Mouse (Mus musculus) CH12.LX (cell line): Measurements from ENCODE around the gene Il17a.

Experiments used
- CHD1 ChIP-seq: IDR thresholded peaks from 2 replicates; pipeline ENCODE4 v1.6.1; 2012; ENCODE audit warnings: low read depth, low read length, improper control_type of control experiment, inconsistent platforms
- CTCF ChIP-seq, 2 experiments: IDR thresholded peaks in 1 of 2; conservative IDR thresholded peaks in 1 of 2; 2 replicates each; pipeline ENCODE4 v1.5.1; 2011 to 2012; ENCODE audit warnings: low read depth in 2 of 2, low read length in 2 of 2, improper control_type of control experiment in 1 of 2, inconsistent platforms in 1 of 2, mild to moderate bottlenecking in 1 of 2, moderate library complexity in 1 of 2
- JUND ChIP-seq: conservative IDR thresholded peaks from 2 replicates; pipeline ENCODE4 v1.6.1; 2011; ENCODE audit warnings: low read depth, low read length, improper control_type of control experiment
- MAX ChIP-seq: IDR thresholded peaks from 2 replicates; pipeline ENCODE4 v1.6.1; 2011; ENCODE audit warnings: low read length, improper control_type of control experiment
- POLR2A ChIP-seq: IDR thresholded peaks from 2 replicates; pipeline ENCODE4 v1.6.1; 2011; ENCODE audit warnings: low read depth, mild to moderate bottlenecking, improper control_type of control experiment, low read length
- POLR2AphosphoS2 ChIP-seq: IDR thresholded peaks from 2 replicates; pipeline ENCODE4 v1.6.1; 2011; ENCODE audit warnings: low read depth, low read length, improper control_type of control experiment
- RCOR1 ChIP-seq: conservative IDR thresholded peaks from 2 replicates; pipeline ENCODE4 v1.6.1; 2012; ENCODE audit warnings: low read depth, mild to moderate bottlenecking, inconsistent platforms, low read length, improper control_type of control experiment
- ZC3H11A ChIP-seq: IDR thresholded peaks from 2 replicates; pipeline ENCODE4 v1.6.1; 2012; ENCODE audit warnings: low read depth, mild to moderate bottlenecking, inconsistent platforms, low read length, improper control_type of control experiment

DNA sequence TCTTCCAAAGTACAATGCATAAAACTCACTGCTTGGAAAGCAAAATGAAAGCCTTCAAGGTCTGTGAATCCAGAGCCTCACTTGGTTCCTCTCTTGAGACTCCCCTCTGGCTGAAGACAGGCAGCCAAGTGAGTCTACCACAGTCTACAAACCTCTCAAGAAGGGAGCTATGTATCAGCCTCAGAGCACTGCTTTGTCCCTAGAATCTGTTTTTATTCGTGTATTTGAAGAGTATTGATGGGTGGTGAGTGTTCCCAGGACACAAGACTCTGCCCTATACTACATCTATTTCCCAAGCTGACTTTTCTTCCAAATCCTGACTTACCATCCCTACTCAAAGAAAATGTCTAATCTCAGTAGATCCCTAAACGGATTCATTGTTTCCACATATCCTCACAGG, 47.7 kb downstream of the Il17a start:
- TF ChIP-seq CTCF (conservative IDR thresholded peaks at IDR 0.05 in 1 of 2, IDR thresholded peaks at IDR 0.05 in 1 of 2; ENCODE audit: low read depth in 2 of 2, low read length in 2 of 2) = no peak
- TF ChIP-seq ZC3H11A = no peak
- TF ChIP-seq MAX = no peak
- TF ChIP-seq JUND = no peak
- TF ChIP-seq CHD1 = no peak
- no peak for TF ChIP-seq POLR2AphosphoS2
- no peak for TF ChIP-seq POLR2A
- TF ChIP-seq RCOR1 = no peak
